Mouse (Mus musculus): ENCODE measurements around the gene Syne1.

Gene Syne1

GRCm38 (mm10) chr10:5551382-5551781 is at the start of gene Syne1:
TSS of gene Syne1 (minus strand) at chr10:5551482.
- no peak for DNase-seq

- peak; percentile 78 for DNase-seq
Observed at GRCm38 (mm10) chr10:5600123-5600522, 48.8 kb upstream of the Syne1 start.

GRCm38 (mm10) chr10:5596559-5596958 is 45.3 kb upstream of the Syne1 start:
- no peak for DNase-seq

- DNase-seq = no peak
Observed at GRCm38 (mm10) chr10:5594457-5594856, 43.2 kb upstream of the Syne1 start.

GRCm38 (mm10) chr10:5593464-5593863 is 42.2 kb upstream of the Syne1 start, which contains the start of gene Myct1:
TSS of gene Myct1 (plus strand) at chr10:5593775.
- peak; percentile 51 for DNase-seq

GRCm38 (mm10) chr10:5591996-5592395 is 40.7 kb upstream of the Syne1 start:
- peak; percentile 55 for DNase-seq

- DNase-seq = no peak
Observed at GRCm38 (mm10) chr10:5591061-5591460, 39.8 kb upstream of the Syne1 start.

- DNase-seq = no peak
Observed at GRCm38 (mm10) chr10:5573328-5573727, 22.0 kb upstream of the Syne1 start.

- DNase-seq = no peak
Observed at GRCm38 (mm10) chr10:5571332-5571731, 20.1 kb upstream of the Syne1 start.

GRCm38 (mm10) chr10:5570059-5570458 is 18.8 kb upstream of the Syne1 start:
- no peak for DNase-seq

GRCm38 (mm10) chr10:5568991-5569390 is 17.7 kb upstream of the Syne1 start:
- DNase-seq = no peak

- DNase-seq = no peak
Observed at GRCm38 (mm10) chr10:5561706-5562105, 10.4 kb upstream of the Syne1 start.

GRCm38 (mm10) chr10:5560526-5560925 is 9.2 kb upstream of the Syne1 start:
- no peak for DNase-seq

- no peak for DNase-seq
Observed at GRCm38 (mm10) chr10:5558808-5559207, 7.5 kb upstream of the Syne1 start.

- DNase-seq = peak; percentile 9
Observed at GRCm38 (mm10) chr10:5554941-5555340, 3.7 kb upstream of the Syne1 start.

- peak; percentile 70 for DNase-seq
Observed at GRCm38 (mm10) chr10:5550168-5551021, 887 bp downstream of the Syne1 start.

- peak; percentile 24 for DNase-seq
Observed at GRCm38 (mm10) chr10:5549871-5550167, 1.5 kb downstream of the Syne1 start.

- DNase-seq = no peak
Observed at GRCm38 (mm10) chr10:5548651-5549050, 2.6 kb downstream of the Syne1 start.

GRCm38 (mm10) chr10:5547769-5548168 is 3.5 kb downstream of the Syne1 start:
- no peak for DNase-seq

- DNase-seq = no peak
Observed at GRCm38 (mm10) chr10:5546428-5546827, 4.9 kb downstream of the Syne1 start.

GRCm38 (mm10) chr10:5528284-5528683 is 23.0 kb downstream of the Syne1 start:
- peak; percentile 11 for DNase-seq

- no peak for DNase-seq
Observed at GRCm38 (mm10) chr10:5527634-5528033, 23.6 kb downstream of the Syne1 start.

GRCm38 (mm10) chr10:5522904-5523303 is 28.4 kb downstream of the Syne1 start:
- DNase-seq = no peak

GRCm38 (mm10) chr10:5522276-5522675 is 29.0 kb downstream of the Syne1 start:
- no peak for DNase-seq

- DNase-seq = no peak
Observed at GRCm38 (mm10) chr10:5520695-5521094, 30.6 kb downstream of the Syne1 start.
